Comparison of ENCODE assay signal across 17 mouse cellular contexts in genomic region chr5:117899361-117899760, GRCm38 (mm10).
"Had no signal": no experiment of that assay in that cellular context is flagged by ENCODE, and none has a peak within 500 bp of the region (broad histone marks: within the 10 kb centered on the region; RNA-seq: fewer than 3 reads in every experiment).

No protein-coding gene starts in this region.

- H3K27me3 ChIP-seq: neural tube, embryonic 15.5 days had no signal

- DNase-seq: lung, adult 18-20 months; lung, embryonic 14.5 days; lung, postnatal 10 days; lung, postnatal 4 days; retina, postnatal 1 day; right cerebral cortex, adult 18-20 months; right cerebral cortex, postnatal 4 days; spleen, adult 18-20 months; thymus, adult 18-20 months; thymus, postnatal 14 days; thymus, postnatal 36 days had no signal

- ATAC-seq: midbrain, embryonic 16.5 days had no signal

- H3K9me3 ChIP-seq: midbrain, embryonic 10.5 days; midbrain, embryonic 12.5 days; neural tube, embryonic 13.5 days; neural tube, embryonic 15.5 days had no signal

- H3K36me3 ChIP-seq: midbrain, embryonic 10.5 days; midbrain, embryonic 12.5 days; neural tube, embryonic 13.5 days; neural tube, embryonic 15.5 days had no signal

- H3K9ac ChIP-seq: lung, embryonic 14.5 days; midbrain, embryonic 12.5 days; neural tube, embryonic 13.5 days; neural tube, embryonic 15.5 days had no signal

- H3K4me3 ChIP-seq: midbrain, embryonic 10.5 days; midbrain, embryonic 12.5 days; myocyte; neural tube, embryonic 13.5 days; neural tube, embryonic 15.5 days had no signal

- H3K27ac ChIP-seq: neural tube, embryonic 13.5 days; neural tube, embryonic 15.5 days had no signal

- H3K4me2 ChIP-seq: lung, embryonic 14.5 days; midbrain, embryonic 12.5 days; neural tube, embryonic 13.5 days; neural tube, embryonic 15.5 days had no signal
